Mouse (Mus musculus): ENCODE measurements around the gene Snrpg.
"Not testable (repeated sequence)": the region's sequence is repeated elsewhere in the genome, so short reads cannot be mapped to it uniquely, and the experiment has no call there.

The Snrpg gene

GRCm38 (mm10) chr6:86366853-86367249 lies 4.3 kb upstream of the Snrpg start:
- DNase-seq (ENCODE audit: low read depth, low spot score) = no peak

- no peak for DNase-seq (ENCODE audit: low read depth, low spot score)
These were observed 2.6 kb upstream of the Snrpg start for GRCm38 (mm10) chr6:86368479-86368878.

DNA sequence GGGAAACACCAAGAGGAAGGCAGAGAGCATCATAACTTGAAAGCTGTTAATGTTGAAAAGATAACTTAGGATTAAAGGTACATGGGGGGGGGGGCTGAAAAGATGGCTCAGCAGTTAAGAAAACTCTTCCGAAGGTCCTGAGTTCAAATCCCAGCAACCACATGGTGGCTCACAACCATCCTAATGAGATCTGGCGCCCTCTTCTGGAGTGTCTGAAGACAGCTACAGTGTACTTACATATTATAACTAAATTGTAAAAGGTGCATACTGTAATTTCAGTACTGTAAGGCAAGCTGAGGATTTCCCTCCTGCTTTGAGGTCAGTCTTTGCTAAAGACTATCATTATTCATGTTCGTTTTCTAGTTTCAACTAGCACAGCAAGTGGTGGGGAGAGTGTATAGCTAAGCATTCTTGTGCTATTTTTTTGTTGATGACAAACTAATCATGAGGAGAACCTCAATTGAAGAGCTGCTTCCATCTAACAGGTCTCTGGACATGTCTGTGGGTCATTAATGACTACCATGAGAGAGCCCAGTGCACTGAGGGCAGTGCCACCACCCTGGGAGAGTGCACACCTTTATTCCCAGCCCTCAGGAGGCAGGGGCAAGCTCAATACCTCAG lies 901 bp upstream of the Snrpg start:
- no peak for DNase-seq (ENCODE audit: low read depth, low spot score)

- DNase-seq (ENCODE audit: low read depth, low spot score) = peak; percentile 96
These were observed 322 bp downstream of the Snrpg start for GRCm38 (mm10) chr6:86371340-86371911.

DNA sequence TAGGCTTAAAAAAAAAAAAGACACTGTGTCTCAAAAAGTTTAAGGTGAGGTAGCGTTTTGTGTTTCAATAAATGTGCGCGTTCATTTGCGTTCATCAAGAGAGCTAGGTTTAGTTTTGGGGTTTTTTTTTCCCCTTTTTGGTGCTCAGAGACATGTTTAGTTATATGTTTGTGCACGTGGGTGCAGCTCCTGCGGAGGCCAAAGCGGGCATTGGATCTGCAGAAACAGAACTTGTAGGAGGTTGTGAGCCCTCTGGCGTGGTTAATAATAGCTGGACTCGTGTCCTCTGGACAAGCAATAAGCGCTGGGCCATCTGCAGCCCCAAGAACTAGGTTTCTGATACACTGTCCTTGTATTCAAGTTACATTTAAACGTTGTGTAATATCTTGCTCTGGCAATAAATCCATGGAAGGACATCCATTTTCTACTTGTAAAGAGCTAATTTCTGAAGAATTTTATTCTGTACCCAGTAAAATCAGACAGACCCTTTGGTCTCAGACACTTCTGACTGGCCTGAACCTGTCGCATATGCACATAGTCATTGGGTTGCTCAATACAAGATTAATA lies 929 bp downstream of the Snrpg start:
- DNase-seq (ENCODE audit: low read depth, low spot score) = no peak

DNA sequence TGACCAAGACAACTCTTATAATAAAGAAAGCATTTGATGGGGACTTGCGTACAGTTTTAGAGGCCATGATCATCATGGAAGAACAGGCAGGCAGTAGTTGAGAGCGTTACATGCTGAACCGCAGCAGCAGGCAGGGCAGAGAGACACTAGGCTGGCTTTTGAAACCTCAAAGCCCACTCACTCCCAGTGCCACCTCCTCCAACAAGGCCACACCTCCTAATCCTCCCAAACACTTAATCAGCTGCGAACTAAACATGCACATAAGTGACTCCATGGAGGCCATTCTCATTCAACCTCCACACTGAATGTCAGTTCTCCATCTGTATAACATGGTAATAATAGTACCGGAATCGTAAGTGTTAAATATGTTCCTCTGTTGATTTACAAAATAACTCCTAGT lies 2.5 kb downstream of the Snrpg start:
- DNase-seq (ENCODE audit: low read depth, low spot score) = no peak

GRCm38 (mm10) chr6:86378341-86378740 lies 7.2 kb downstream of the Snrpg start:
- DNase-seq (ENCODE audit: low read depth, low spot score) = no peak

- DNase-seq (ENCODE audit: low read depth, low spot score) = not testable (repeated sequence)
These were observed 9.0 kb downstream of the Snrpg start for GRCm38 (mm10) chr6:86380112-86380511.

- no peak for DNase-seq (ENCODE audit: low read depth, low spot score)
These were observed 11.4 kb downstream of the Snrpg start for GRCm38 (mm10) chr6:86382551-86382950.

DNA sequence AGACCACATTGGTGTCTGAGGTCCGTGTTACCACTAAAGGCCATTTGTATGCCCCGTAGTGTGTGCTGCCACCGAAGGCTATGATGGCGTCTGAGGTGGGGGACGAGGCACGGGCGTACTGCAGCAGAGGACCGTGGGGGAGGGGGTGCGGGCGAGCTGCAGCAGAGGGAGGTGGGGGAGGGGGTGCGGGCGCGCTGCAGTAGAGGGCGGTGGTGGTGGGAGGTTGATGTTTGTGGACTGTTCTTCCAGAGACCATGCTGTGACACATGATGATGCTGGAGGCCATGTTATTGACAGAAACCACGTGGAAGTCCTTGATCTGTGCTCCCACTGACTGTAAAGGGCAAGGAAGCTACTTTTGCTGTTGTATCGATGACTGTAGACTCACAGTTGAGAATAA lies 12.3 kb downstream of the Snrpg start:
- DNase-seq (ENCODE audit: low read depth, low spot score) = no peak

DNA sequence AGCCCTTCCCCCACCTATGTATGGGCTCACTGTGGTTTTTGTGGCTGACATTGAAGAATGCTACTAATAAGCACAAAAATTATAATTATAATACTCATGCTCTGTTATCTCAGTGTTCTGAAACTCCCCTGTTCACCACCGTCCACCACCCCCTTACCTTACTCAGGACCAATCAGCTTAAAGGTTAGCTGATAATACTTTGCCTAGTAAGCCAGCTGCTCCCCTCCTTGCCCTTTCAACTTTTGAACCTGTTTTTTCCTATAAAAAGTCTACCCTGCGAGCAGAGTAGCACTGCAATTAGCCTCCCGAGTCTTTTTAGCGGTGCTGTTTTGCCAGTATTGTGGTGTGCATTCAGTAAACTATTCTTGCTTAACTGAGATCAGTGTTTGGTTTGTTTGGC lies 13.6 kb downstream of the Snrpg start:
- no peak for DNase-seq (ENCODE audit: low read depth, low spot score)

DNA sequence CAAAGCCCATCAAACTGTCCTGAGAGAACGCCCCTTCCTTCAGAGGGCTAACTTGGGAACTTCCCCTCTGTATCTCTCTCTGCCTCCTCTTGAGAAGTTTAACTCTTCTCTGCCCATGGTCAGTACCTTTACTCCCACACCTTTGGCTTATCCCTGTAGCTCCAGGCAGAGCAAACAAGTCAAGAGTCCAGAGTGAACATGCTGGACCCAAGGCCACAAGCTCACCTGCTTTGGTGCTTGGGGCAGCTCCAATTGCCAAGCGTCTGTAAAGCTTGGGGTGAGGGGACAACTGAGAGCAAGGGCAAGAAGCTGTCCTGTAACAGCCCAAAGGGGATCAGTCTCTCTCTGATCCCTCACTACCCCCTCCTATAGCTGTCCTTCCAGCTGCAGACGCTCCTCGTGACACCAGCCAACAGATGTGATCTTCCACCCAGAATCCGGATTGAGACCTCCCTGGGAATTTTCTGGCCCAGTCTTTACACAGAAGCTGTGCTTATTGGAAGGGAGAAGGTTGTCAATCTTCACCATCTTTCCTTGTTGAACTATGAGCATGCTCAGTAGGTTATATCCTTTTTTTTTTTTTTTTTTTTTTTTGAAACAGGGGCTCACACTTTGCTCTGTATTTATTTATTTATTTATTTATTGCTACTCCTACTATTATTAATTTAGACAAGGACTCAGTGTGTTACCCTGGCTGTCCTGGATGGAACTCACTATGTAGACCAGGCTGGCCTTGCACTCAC lies 14.4 kb downstream of the Snrpg start:
- DNase-seq (ENCODE audit: low read depth, low spot score) = no peak

GRCm38 (mm10) chr6:86387313-86387712 lies 16.2 kb downstream of the Snrpg start:
- no peak for DNase-seq (ENCODE audit: low read depth, low spot score)

DNA sequence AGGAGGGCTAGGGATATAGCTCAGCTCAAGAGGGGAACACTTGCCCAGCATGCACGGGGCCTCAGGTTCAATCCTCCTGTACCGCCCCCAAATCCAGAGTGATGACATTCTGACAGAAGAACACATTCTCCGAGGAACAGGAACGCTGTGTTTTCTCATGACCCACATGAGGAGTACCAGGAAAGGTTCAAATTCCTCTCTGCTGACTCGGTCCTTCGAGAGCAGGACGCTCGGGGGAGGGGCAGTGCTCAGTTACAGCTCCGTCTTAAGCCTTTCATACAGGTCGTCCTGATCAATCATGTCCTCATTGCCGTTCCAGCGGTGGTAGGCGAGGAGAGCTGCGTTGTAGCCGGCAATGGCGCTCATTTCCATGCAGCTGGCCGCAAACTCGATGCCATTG lies 17.4 kb downstream of the Snrpg start:
- no peak for DNase-seq (ENCODE audit: low read depth, low spot score)

DNA sequence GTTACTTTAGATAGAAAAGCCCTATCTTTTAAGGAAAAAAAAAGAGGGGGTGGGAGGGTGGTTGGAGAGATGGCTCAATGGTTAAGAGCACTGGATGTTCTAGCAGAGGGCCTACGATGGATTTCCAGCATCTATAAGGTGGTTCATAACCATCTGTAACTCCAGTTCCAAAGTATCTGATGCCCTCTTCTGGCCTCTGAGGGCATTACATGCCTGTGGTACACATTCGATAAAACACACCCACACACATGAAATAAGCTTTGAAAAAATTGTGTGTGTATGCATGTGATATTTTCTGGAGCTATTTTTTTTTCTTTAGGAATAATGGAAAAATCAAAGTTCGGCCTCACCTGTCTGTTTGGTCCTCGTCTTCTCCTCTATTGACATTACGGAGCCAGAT lies 20.2 kb downstream of the Snrpg start:
- no peak for DNase-seq (ENCODE audit: low read depth, low spot score)

GRCm38 (mm10) chr6:86393187-86393586 lies 22.1 kb downstream of the Snrpg start:
- DNase-seq (ENCODE audit: low read depth, low spot score) = no peak

- DNase-seq (ENCODE audit: low read depth, low spot score) = no peak
These were observed 23.1 kb downstream of the Snrpg start for GRCm38 (mm10) chr6:86394078-86394720.

DNA sequence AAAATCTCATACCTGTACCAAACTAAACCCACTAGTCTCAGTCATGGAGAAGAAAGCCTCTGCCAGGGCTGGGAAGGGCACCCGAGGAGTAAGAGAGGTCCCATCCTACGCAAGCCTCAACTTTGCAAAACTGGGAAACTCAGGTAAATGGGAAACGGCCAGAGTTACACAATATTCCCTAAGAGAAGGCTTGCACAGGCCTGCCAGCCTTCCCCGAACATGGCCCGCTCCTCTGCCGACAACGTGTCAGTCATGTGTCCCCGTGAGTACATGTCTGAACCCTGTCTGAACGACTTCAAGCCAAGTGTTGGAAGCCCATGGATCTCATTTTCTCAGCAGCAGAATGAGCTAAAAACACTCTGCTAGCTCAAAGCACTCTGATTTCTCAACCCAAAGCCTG lies 23.9 kb downstream of the Snrpg start:
- DNase-seq (ENCODE audit: low read depth, low spot score) = no peak

- DNase-seq (ENCODE audit: low read depth, low spot score) = no peak
These were observed 24.9 kb downstream of the Snrpg start for GRCm38 (mm10) chr6:86395969-86396368.

DNA sequence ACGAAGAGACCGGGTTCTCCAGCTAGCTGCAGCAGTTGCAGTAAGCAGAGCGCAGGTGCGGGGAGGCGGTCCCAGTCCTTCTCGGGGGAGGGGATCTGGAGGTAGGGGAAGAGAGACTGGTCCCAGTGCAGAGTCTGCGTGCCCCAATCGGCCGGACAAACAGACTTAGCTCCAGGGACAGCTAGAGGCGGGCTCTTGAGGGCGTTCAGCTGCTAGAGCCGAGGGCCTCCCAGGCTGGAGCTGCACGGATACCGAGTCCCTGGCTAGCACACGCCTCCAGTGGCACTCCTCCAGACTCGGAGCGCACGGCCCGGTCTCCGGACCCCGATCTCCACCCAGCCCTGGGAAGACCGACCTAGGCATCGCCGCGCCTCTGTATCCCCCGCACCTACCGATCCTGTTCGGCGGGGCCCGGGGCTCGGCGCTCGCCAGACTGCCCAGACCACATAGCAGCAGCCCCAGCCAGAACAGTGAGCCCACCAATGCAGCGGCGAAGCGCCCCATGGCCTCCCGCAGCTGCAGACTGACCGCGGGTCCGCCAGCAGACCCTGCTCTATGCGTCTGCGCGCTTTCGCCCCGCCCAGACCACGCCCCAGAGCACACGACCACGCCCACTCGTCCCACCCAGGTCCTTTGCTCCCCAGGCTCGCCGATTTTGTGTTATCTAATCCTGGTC lies 25.6 kb downstream of the Snrpg start, which contains the start of gene Pcyox1:
TSS of gene Pcyox1 (minus strand) at position 574 of the 676 bp plus-strand sequence.
- peak; percentile 77 for DNase-seq (ENCODE audit: low read depth, low spot score)

DNA sequence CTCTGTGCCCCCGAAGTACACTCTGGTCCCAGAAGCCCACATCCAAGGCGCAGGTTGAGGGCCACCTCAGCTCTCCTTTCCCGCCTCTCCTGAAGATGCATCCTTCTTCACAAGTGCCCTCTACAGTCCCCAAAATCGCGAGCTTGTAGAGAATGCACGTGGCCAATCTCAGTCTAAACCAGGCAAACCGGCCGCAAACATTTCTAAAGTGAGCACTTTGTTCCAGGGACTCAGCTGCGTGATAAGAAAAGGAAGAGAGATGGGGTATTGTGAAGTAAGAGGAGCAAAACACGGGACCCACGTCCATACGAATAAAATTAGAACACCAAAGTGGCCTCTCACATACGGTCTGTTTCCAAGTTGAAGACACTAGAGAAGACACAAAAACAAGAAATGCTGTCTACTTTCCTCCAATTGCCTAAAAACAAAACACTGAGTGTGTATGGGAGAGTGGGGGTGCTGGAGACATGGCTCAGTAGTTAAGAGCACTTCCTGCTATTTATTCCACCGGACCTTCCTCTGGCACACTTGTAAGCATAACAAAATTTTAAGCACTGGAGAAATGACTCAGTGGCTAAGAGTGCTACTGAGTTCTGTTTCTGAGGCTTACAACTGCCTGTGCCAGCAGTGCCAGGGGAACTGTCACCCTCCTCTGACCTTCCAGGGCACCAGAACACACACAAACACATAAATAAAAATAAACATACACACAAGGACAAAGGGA lies 26.3 kb downstream of the Snrpg start:
- DNase-seq (ENCODE audit: low read depth, low spot score) = no peak
